Mouse (Mus musculus): Measurements from ENCODE around the gene Hyou1. TPM values are rescaled to one million over a fixed set of nuclear protein-coding genes. Genes with fewer than 3 reads are reported as not detected.

The Hyou1 gene
- polyA plus RNA-seq, 1 experiment from 2014 or later, result 33.8 TPM

Small RNA genes lying within 50 kb of the gene (microRNA-seq; reads per million reads assigned to microRNA genes)
- gene Gm44335 (not detected), gene Mir7085 (not detected)

Other genes with a start within 250 kb of the Hyou1 start
- 53.6 and 56.9 TPM in 2 replicates for gene Mcam, start 245.0 kb upstream of the Hyou1 start, polyA plus RNA-seq (2015; fragmentation: Nextera tagmentation; extraction: Ambion mirVana)
- gene Cbl, start 145.4 kb upstream of the Hyou1 start, polyA plus RNA-seq (2015; fragmentation: Nextera tagmentation; extraction: Ambion mirVana), result 12.5 and 14.0 TPM in 2 replicates
- 0.19 and 0.55 TPM in 2 replicates for gene Ccdc153, start 138.8 kb upstream of the Hyou1 start, polyA plus RNA-seq (2015; fragmentation: Nextera tagmentation; extraction: Ambion mirVana)
- gene Pdzd3, start 128.0 kb upstream of the Hyou1 start, polyA plus RNA-seq (2015; fragmentation: Nextera tagmentation; extraction: Ambion mirVana), result 1.3 and 2.4 TPM in 2 replicates
- gene Nlrx1, start 110.9 kb upstream of the Hyou1 start, polyA plus RNA-seq (2015; fragmentation: Nextera tagmentation; extraction: Ambion mirVana), result 11.4 and 13.7 TPM in 2 replicates
- gene Abcg4, start 90.9 kb upstream of the Hyou1 start, polyA plus RNA-seq (2015; fragmentation: Nextera tagmentation; extraction: Ambion mirVana), result 5.2 and 5.3 TPM in 2 replicates
- gene Hinfp, start 73.8 kb upstream of the Hyou1 start, polyA plus RNA-seq (2015; fragmentation: Nextera tagmentation; extraction: Ambion mirVana), result 21.2 and 23.6 TPM in 2 replicates
- gene C2cd2l, start 59.2 kb upstream of the Hyou1 start, polyA plus RNA-seq (2015; fragmentation: Nextera tagmentation; extraction: Ambion mirVana), result 6.7 and 8.0 TPM in 2 replicates
- 32.0 and 40.6 TPM in 2 replicates for gene Dpagt1, start 53.5 kb upstream of the Hyou1 start, polyA plus RNA-seq (2015; fragmentation: Nextera tagmentation; extraction: Ambion mirVana)
- gene H2afx, start 44.8 kb upstream of the Hyou1 start, polyA plus RNA-seq (2015; fragmentation: Nextera tagmentation; extraction: Ambion mirVana), result 203 and 218 TPM in 2 replicates
- 162 and 170 TPM in 2 replicates for gene Hmbs, start 35.3 kb upstream of the Hyou1 start, polyA plus RNA-seq (2015; fragmentation: Nextera tagmentation; extraction: Ambion mirVana)
- 30.0 and 31.6 TPM in 2 replicates for gene Vps11, start 17.8 kb upstream of the Hyou1 start, polyA plus RNA-seq (2015; fragmentation: Nextera tagmentation; extraction: Ambion mirVana)
- gene Slc37a4, start 17.4 kb downstream of the Hyou1 start, polyA plus RNA-seq (2015; fragmentation: Nextera tagmentation; extraction: Ambion mirVana), result 34.4 and 35.6 TPM in 2 replicates
- gene Rps25, start 27.6 kb downstream of the Hyou1 start, polyA plus RNA-seq (2015; fragmentation: Nextera tagmentation; extraction: Ambion mirVana), result 1,506 and 1,598 TPM in 2 replicates
- gene Trappc4, start 28.1 kb downstream of the Hyou1 start, polyA plus RNA-seq (2015; fragmentation: Nextera tagmentation; extraction: Ambion mirVana), result 112 and 116 TPM in 2 replicates
- 22.4 and 27.6 TPM in 2 replicates for gene Ccdc84, start 39.1 kb downstream of the Hyou1 start, polyA plus RNA-seq (2015; fragmentation: Nextera tagmentation; extraction: Ambion mirVana)
- not detected in 2 replicates for gene Foxr1, start 61.6 kb downstream of the Hyou1 start, polyA plus RNA-seq (2015; fragmentation: Nextera tagmentation; extraction: Ambion mirVana)
- gene Upk2, start 75.5 kb downstream of the Hyou1 start, polyA plus RNA-seq (2015; fragmentation: Nextera tagmentation; extraction: Ambion mirVana), result 31.1 and 39.0 TPM in 2 replicates
- 9.0 and 10.6 TPM in 2 replicates for gene Bcl9l, start 103.3 kb downstream of the Hyou1 start, polyA plus RNA-seq (2015; fragmentation: Nextera tagmentation; extraction: Ambion mirVana)
- gene Cxcr5, start 182.4 kb downstream of the Hyou1 start, polyA plus RNA-seq (2015; fragmentation: Nextera tagmentation; extraction: Ambion mirVana), result 0.34 and 0.49 TPM in 2 replicates
- 10.6 and 11.5 TPM in 2 replicates for gene Ddx6, start 225.4 kb downstream of the Hyou1 start, polyA plus RNA-seq (2015; fragmentation: Nextera tagmentation; extraction: Ambion mirVana)